ENCODE assay signal across 7 mouse cellular contexts in genomic region chr15:8442761-8443160, GRCm38 (mm10). TPM values are rescaled to one million over a fixed set of nuclear protein-coding genes. Genes with fewer than 3 reads are reported as not detected.
DNase-seq lines count a peak whose midpoint lies in the region; ATAC-seq and TF ChIP-seq lines count a peak whose summit lies in the region.

No protein-coding gene starts in this region.

- H3ac ChIP-seq in myocyte (ENCODE audit: control insufficient read depth, insufficient read length) = peak overlapping the region; percentile 99

- H3K36me3 ChIP-seq in E14TG2a.4 (ENCODE audit: insufficient read depth, low read length) = no peaks in the 10 kb centered on the region
- no peaks in the 10 kb centered on the region for H3K36me3 ChIP-seq in embryonic facial prominence, embryonic 15.5 days
- no peaks in the 10 kb centered on the region for H3K36me3 ChIP-seq in intestine, embryonic 14.5 days (ENCODE audit: control insufficient read depth, insufficient read depth, low read length)
- no peaks in the 10 kb centered on the region for H3K36me3 ChIP-seq in myocyte (ENCODE audit: control insufficient read depth, insufficient read depth)

- H3K9ac ChIP-seq in embryonic facial prominence, embryonic 15.5 days = peak overlapping the region; percentile 99
- peak overlapping the region; percentile 98 for H3K9ac ChIP-seq in intestine, embryonic 14.5 days (ENCODE audit: low read length)

- H3K4me1 ChIP-seq in E14TG2a.4 (replicated peaks; ENCODE audit: low read depth, low read length) = peaks cover 43% of the 10 kb centered on the region
- H3K4me1 ChIP-seq in embryonic facial prominence, embryonic 15.5 days = peaks cover 17% of the 10 kb centered on the region
- peaks cover 15% of the 10 kb centered on the region for H3K4me1 ChIP-seq in intestine, embryonic 14.5 days (replicated peaks; ENCODE audit: control insufficient read depth, insufficient read depth, low read length)

- 2% methylated on average over 6 of the region's 6 CpGs for WGBS in embryonic facial prominence, embryonic 15.5 days
- WGBS in intestine, embryonic 14.5 days = 2% methylated on average over 6 of the region's 6 CpGs

- DNase-seq in B cell, adult 2 months = peak; percentile 28 to 30
- DNase-seq in intestine, embryonic 14.5 days (ENCODE audit: low spot score) = no peak
- no peak for DNase-seq in thymus, postnatal 25 days
- DNase-seq in right cerebral cortex, postnatal 36 days (ENCODE audit: low spot score in 2 of 2) = no peak

- H3K79me2 ChIP-seq in myocyte (ENCODE audit: control insufficient read depth, insufficient read depth) = peaks cover 70% of the 10 kb centered on the region

- H3K27me3 ChIP-seq in E14TG2a.4 (ENCODE audit: insufficient read depth, low read length) = no peaks in the 10 kb centered on the region
- H3K27me3 ChIP-seq in embryonic facial prominence, embryonic 15.5 days = no peaks in the 10 kb centered on the region
- H3K27me3 ChIP-seq in intestine, embryonic 14.5 days (replicated peaks; ENCODE audit: control insufficient read depth, insufficient read depth, low read length) = no peaks in the 10 kb centered on the region
- H3K27me3 ChIP-seq in myocyte (ENCODE audit: control insufficient read depth, insufficient read depth, insufficient read length) = no peaks in the 10 kb centered on the region

- peak overlapping the region; percentile 58 for H3K27ac ChIP-seq in embryonic facial prominence, embryonic 15.5 days (replicated peaks)
- peak overlapping the region; percentile 100; the same call in 1 of the 2 replicates for H3K27ac ChIP-seq in intestine, embryonic 14.5 days (ENCODE audit: low read depth)

- no peak for TF ChIP-seq CTCF in E14TG2a.4 (conservative IDR thresholded peaks at IDR 0.05; ENCODE audit: low read length)

- no peak for TF ChIP-seq POLR2A in myocyte (IDR thresholded peaks at IDR 0.05; ENCODE audit: insufficient read length, low read depth)

- no peaks in the 10 kb centered on the region for H3K9me3 ChIP-seq in E14TG2a.4 (ENCODE audit: low read length)
- no peaks in the 10 kb centered on the region for H3K9me3 ChIP-seq in embryonic facial prominence, embryonic 15.5 days (replicated peaks)
- H3K9me3 ChIP-seq in intestine, embryonic 14.5 days (ENCODE audit: control insufficient read depth, low read length) = no peaks in the 10 kb centered on the region

- no peak for ATAC-seq in embryonic facial prominence, embryonic 15.5 days (ENCODE audit: insufficient number of reproducible peaks, low FRiP score, low TSS enrichment, low read depth)
- ATAC-seq in intestine, embryonic 14.5 days (replicated peaks; ENCODE audit: low FRiP score, low TSS enrichment, low read depth) = no peak

- peak overlapping the region; percentile 86 for H3K4me2 ChIP-seq in embryonic facial prominence, embryonic 15.5 days (replicated peaks)
- H3K4me2 ChIP-seq in intestine, embryonic 14.5 days (ENCODE audit: low read length) = peak overlapping the region; percentile 97
- peak overlapping the region; percentile 96 for H3K4me2 ChIP-seq in myocyte (ENCODE audit: low read depth)

- H3K4me3 ChIP-seq in E14TG2a.4 (replicated peaks; ENCODE audit: low read length) (peak overlapping the region; percentile 98), myocyte (peak overlapping the region; percentile 70)
- peak overlapping the region; percentile 94 for H3K4me3 ChIP-seq in embryonic facial prominence, embryonic 15.5 days (replicated peaks)
- H3K4me3 ChIP-seq in intestine, embryonic 14.5 days (ENCODE audit: low read depth, low read length) = peak overlapping the region; percentile 83

TF ChIP-seq in myocyte, 11 proteins besides CTCF, POLR2A, EP300 and RAD21:
- TF ChIP-seq MAX (IDR thresholded peaks at IDR 0.05; ENCODE audit: low read depth) = no peak
- no peak for TF ChIP-seq CEBPB (IDR thresholded peaks at IDR 0.05; ENCODE audit: insufficient read depth, poor library complexity, severe bottlenecking)
- TF ChIP-seq SRF (IDR thresholded peaks at IDR 0.05; ENCODE audit: control insufficient read depth, insufficient read length, low read depth) = no peak
- no peak for TF ChIP-seq TCF3 (IDR thresholded peaks at IDR 0.05; ENCODE audit: insufficient read length, low read depth)
- TF ChIP-seq MYOD1 (IDR thresholded peaks at IDR 0.05; ENCODE audit: control insufficient read depth in 1 of 3, insufficient read length in 2 of 3, low read depth in 2 of 3) = no peak
- TF ChIP-seq TCF12 (IDR thresholded peaks at IDR 0.05; ENCODE audit: insufficient read depth, poor library complexity, severe bottlenecking) = no peak

RNA-seq across cellular contexts. Expression of gene Nipbl, which starts 1.5 kb away (rescaled TPM):
- 19.7 and 20.0 TPM in 2 replicates for polyA plus RNA-seq in embryonic facial prominence, embryonic 15.5 days (2015; fragmentation: Nextera tagmentation; extraction: Ambion mirVana)
- polyA plus RNA-seq in intestine, embryonic 14.5 days (2014; fragmentation: Nextera tagmentation; extraction: Ambion mirVana) = 23.3 and 23.8 TPM in 2 replicates
- 6.5 TPM for polyA plus RNA-seq in myocyte (2012; fragmentation: generic; extraction: Trizol)

Comparison
In these comparisons a context has a peak if more than half of its experiments do, and no peak if none do; other contexts are left out.
1. DNase-seq: peak in B cell, adult 2 months (2 of 2); none in intestine, embryonic 14.5 days (single experiment), thymus, postnatal 25 days (single experiment) and right cerebral cortex, postnatal 36 days (0 of 2).
2. Peak in every context shown above with its lines, with median percentiles within 50 percentile points of each other: H3K4me3 ChIP-seq and H3K4me2 ChIP-seq.